Mouse (Mus musculus): ENCODE measurements around the gene Opn1sw. TPM values are rescaled to one million over a fixed set of nuclear protein-coding genes. Genes with fewer than 3 reads are reported as not detected.
A peak's percentile ranks its signal among the peaks of the same experiment; 100 is the strongest.
"Not testable (repeated sequence)": the region's sequence is repeated elsewhere in the genome, so short reads cannot be mapped to it uniquely, and the experiment has no call there.

Gene Opn1sw
- total and polyA plus RNA-seq, 3 experiments: 0.04 TPM; not detected in 2

GRCm38 (mm10) chr6:29391241-29391640 lies 3.0 kb upstream of the Opn1sw start:
- TF ChIP-seq TBP (IDR thresholded peaks at IDR 0.05; ENCODE audit: low read depth, low read length): peak; percentile 95
- peak; percentile 54; the same call in 1 of the 2 replicates for TF ChIP-seq ZNF384 (IDR thresholded peaks at IDR 0.05; ENCODE audit: low read depth, low read length)
- H3K9me3 ChIP-seq (replicated peaks; ENCODE audit: insufficient read depth, low read length); H3K36me3 ChIP-seq (ENCODE audit: control insufficient read depth in 1 of 2, insufficient read depth in 2 of 2, low read length in 2 of 2); H3K9ac ChIP-seq (ENCODE audit: control insufficient read depth, low read depth, low read length, poor library complexity, severe bottlenecking); H3K79me2 ChIP-seq (ENCODE audit: control insufficient read depth, insufficient read depth, low read length, poor library complexity); H3K27ac ChIP-seq (ENCODE audit: control insufficient read depth, low read depth, low read length); H3K4me3 ChIP-seq (ENCODE audit: control insufficient read depth in 1 of 2, insufficient read depth in 1 of 2, low read depth in 2 of 2, low read length in 2 of 2); H3K4me1 ChIP-seq (ENCODE audit: control insufficient read depth in 1 of 2, insufficient read depth in 2 of 2, low read length in 2 of 2): not testable (repeated sequence)
- peak; percentile 42 for DNase-seq (ENCODE audit: low read depth, low spot score)
- H3K27me3 ChIP-seq (ENCODE audit: control insufficient read depth in 1 of 2, insufficient read depth in 2 of 2, low read length in 2 of 2): peaks cover 11 to 14% of the 10 kb centered on the region in 2 experiments

- not testable (repeated sequence) for H3K4me1 ChIP-seq (ENCODE audit: control insufficient read depth in 1 of 2, insufficient read depth in 2 of 2, low read length in 2 of 2); H3K27me3 ChIP-seq (ENCODE audit: control insufficient read depth in 1 of 2, insufficient read depth in 2 of 2, low read length in 2 of 2); H3K79me2 ChIP-seq (ENCODE audit: control insufficient read depth, insufficient read depth, low read length, poor library complexity); H3K4me3 ChIP-seq (ENCODE audit: control insufficient read depth in 1 of 2, insufficient read depth in 1 of 2, low read depth in 2 of 2, low read length in 2 of 2); H3K36me3 ChIP-seq (ENCODE audit: control insufficient read depth in 1 of 2, insufficient read depth in 2 of 2, low read length in 2 of 2); H3K9me3 ChIP-seq (replicated peaks; ENCODE audit: insufficient read depth, low read length); H3K27ac ChIP-seq (ENCODE audit: control insufficient read depth, low read depth, low read length); H3K9ac ChIP-seq (ENCODE audit: control insufficient read depth, low read depth, low read length, poor library complexity, severe bottlenecking)
- peak; percentile 98 for TF ChIP-seq TBP (IDR thresholded peaks at IDR 0.05; ENCODE audit: low read depth, low read length)
- TF ChIP-seq ELF1 (IDR thresholded peaks at IDR 0.05; ENCODE audit: low read depth, low read length): 0 out of 2 replicates have a peak, but pooled peaks have one; percentile 17
- TF ChIP-seq MAFK (IDR thresholded peaks at IDR 0.05; ENCODE audit: borderline replicate concordance, low read depth, low read length): 0 out of 2 replicates have a peak, but pooled peaks have one; percentile 45
- peak; percentile 31 for DNase-seq (ENCODE audit: low read depth, low spot score)
Observed at GRCm38 (mm10) chr6:29390500-29390899, 2.2 kb upstream of the Opn1sw start.

GRCm38 (mm10) chr6:29389425-29389824 lies 1.2 kb upstream of the Opn1sw start:
- Histone ChIP-seq H3K9ac (ENCODE audit: control insufficient read depth, low read depth, low read length, poor library complexity, severe bottlenecking) (peak overlapping the region; percentile 56), H3K4me1 (ENCODE audit: control insufficient read depth in 1 of 2, insufficient read depth in 2 of 2, low read length in 2 of 2) (peaks cover 0 to 7% of the 10 kb centered on the region in 2 experiments; a peak in 3 of 4 replicates), H3K9me3 (replicated peaks; ENCODE audit: insufficient read depth, low read length) (no peaks in the 10 kb centered on the region), H3K27ac (ENCODE audit: control insufficient read depth, low read depth, low read length) (no peak overlapping the region), H3K27me3 (ENCODE audit: control insufficient read depth in 1 of 2, insufficient read depth in 2 of 2, low read length in 2 of 2) (peaks cover under 1 to 2% of the 10 kb centered on the region in 2 experiments; a peak in 2 of 4 replicates), H3K4me3 (ENCODE audit: control insufficient read depth in 1 of 2, insufficient read depth in 1 of 2, low read depth in 2 of 2, low read length in 2 of 2) (peak overlapping the region; percentile 38 to 74), H3K79me2 (ENCODE audit: control insufficient read depth, insufficient read depth, low read length, poor library complexity) (no peaks in the 10 kb centered on the region; the same call in 1 of the 2 replicates), H3K36me3 (ENCODE audit: control insufficient read depth in 1 of 2, insufficient read depth in 2 of 2, low read length in 2 of 2) (peaks cover 0 to 7% of the 10 kb centered on the region in 2 experiments; a peak in 2 of 4 replicates)
- DNase-seq (ENCODE audit: low read depth, low spot score): peak; percentile 62
- peak; percentile 24; the same call in 1 of the 2 replicates for TF ChIP-seq ZNF384 (IDR thresholded peaks at IDR 0.05; ENCODE audit: low read depth, low read length)
- TF ChIP-seq EP300 (IDR thresholded peaks at IDR 0.05; ENCODE audit: low read depth in 1 of 2, low read length in 2 of 2): peak in 1 of 2 experiments; percentile 9; a peak in 1 of 4 replicates
- peak; percentile 42; the same call in 1 of the 2 replicates for TF ChIP-seq SIN3A (IDR thresholded peaks at IDR 0.05; ENCODE audit: low read length)
- TF ChIP-seq RCOR1 (IDR thresholded peaks at IDR 0.05; ENCODE audit: low read depth, low read length): no peak

- Histone ChIP-seq H3K4me1 (ENCODE audit: control insufficient read depth in 1 of 2, insufficient read depth in 2 of 2, low read length in 2 of 2) (peaks cover 3 to 14% of the 10 kb centered on the region in 2 experiments), H3K9me3 (replicated peaks; ENCODE audit: insufficient read depth, low read length) (no peaks in the 10 kb centered on the region), H3K36me3 (ENCODE audit: control insufficient read depth in 1 of 2, insufficient read depth in 2 of 2, low read length in 2 of 2) (peaks cover 0 to 12% of the 10 kb centered on the region in 2 experiments; a peak in 2 of 4 replicates), H3K79me2 (ENCODE audit: control insufficient read depth, insufficient read depth, low read length, poor library complexity) (no peaks in the 10 kb centered on the region; the same call in 1 of the 2 replicates), H3K27me3 (ENCODE audit: control insufficient read depth in 1 of 2, insufficient read depth in 2 of 2, low read length in 2 of 2) (no peaks in the 10 kb centered on the region), H3K9ac (ENCODE audit: control insufficient read depth, low read depth, low read length, poor library complexity, severe bottlenecking) (peak overlapping the region; percentile 56), H3K27ac (ENCODE audit: control insufficient read depth, low read depth, low read length) (peak overlapping the region; percentile 65), H3K4me3 (ENCODE audit: control insufficient read depth in 1 of 2, insufficient read depth in 1 of 2, low read depth in 2 of 2, low read length in 2 of 2) (peak overlapping the region; percentile 72 to 74)
- DNase-seq (ENCODE audit: low read depth, low spot score): peak; percentile 93
- peak; percentile 96 for TF ChIP-seq MXI1 (IDR thresholded peaks at IDR 0.05; ENCODE audit: low read depth, low read length)
- TF ChIP-seq USF1 (IDR thresholded peaks at IDR 0.05; ENCODE audit: low read depth, low read length): 0 out of 2 replicates have a peak, but pooled peaks have one; percentile 13
- peak; percentile 63; the same call in 1 of the 2 replicates for TF ChIP-seq GATA1 (IDR thresholded peaks at IDR 0.05; ENCODE audit: low read depth, low read length)
- no peak for TF ChIP-seq ZKSCAN1 (IDR thresholded peaks at IDR 0.05; ENCODE audit: low read depth, low read length)
- peak; percentile 99 for TF ChIP-seq TBP (IDR thresholded peaks at IDR 0.05; ENCODE audit: low read depth, low read length)
- TF ChIP-seq POLR2AphosphoS2 (IDR thresholded peaks at IDR 0.05; ENCODE audit: low read length): no peak
- TF ChIP-seq SIN3A (IDR thresholded peaks at IDR 0.05; ENCODE audit: low read length): peak; percentile 73
- TF ChIP-seq NELFE (IDR thresholded peaks at IDR 0.05; ENCODE audit: low read depth, low read length): no peak
- TF ChIP-seq MAX (IDR thresholded peaks at IDR 0.05; ENCODE audit: low read length): peak; percentile 94
- peak; percentile 20; the same call in 1 of the 2 replicates for TF ChIP-seq ETS1 (IDR thresholded peaks at IDR 0.05; ENCODE audit: low read depth, low read length)
- peak; percentile 97 for TF ChIP-seq MYC (IDR thresholded peaks at IDR 0.05; ENCODE audit: low read depth, low read length)
- TF ChIP-seq MAZ (IDR thresholded peaks at IDR 0.05; ENCODE audit: low read depth, low read length): no peak
- no peak for TF ChIP-seq GABPA (IDR thresholded peaks at IDR 0.05; ENCODE audit: low read depth, low read length)
- peak; percentile 95 for TF ChIP-seq MAFK (IDR thresholded peaks at IDR 0.05; ENCODE audit: borderline replicate concordance, low read depth, low read length)
Observed at GRCm38 (mm10) chr6:29388606-29389080, 375 bp upstream of the Opn1sw start.

Measured in MEL (cell line).